Mouse (Mus musculus): ENCODE measurements at regions not wholly inside any gene's neighbourhood (a gene's known extent, or its start where the extent isn't known, plus 50 kb on each side); places are given as distances from the start of the nearest gene placed in this dataset.

GRCm38 (mm10) chr3:58173821-58174220 is 240.7 kb upstream of the Tsc22d2 start:
- no peak for TF ChIP-seq TCF12 (IDR thresholded peaks at IDR 0.05; ENCODE audit: insufficient read depth, poor library complexity, severe bottlenecking)
- no peak for TF ChIP-seq POLR2AphosphoS2 (IDR thresholded peaks at IDR 0.05; ENCODE audit: insufficient read length, low read depth)
- TF ChIP-seq E2F4 (IDR thresholded peaks at IDR 0.05; ENCODE audit: insufficient read depth), result no peak
